Mouse (Mus musculus): ENCODE results near the gene Ntn5. TPM values are rescaled to one million over a fixed set of nuclear protein-coding genes. Genes with fewer than 3 reads are reported as not detected.
A peak's percentile ranks its signal among the peaks of the same experiment; 100 is the strongest.

Ntn5 gene
- total and polyA plus RNA-seq, 3 experiments: 0.08 to 0.57 TPM; not detected in 1

DNA sequence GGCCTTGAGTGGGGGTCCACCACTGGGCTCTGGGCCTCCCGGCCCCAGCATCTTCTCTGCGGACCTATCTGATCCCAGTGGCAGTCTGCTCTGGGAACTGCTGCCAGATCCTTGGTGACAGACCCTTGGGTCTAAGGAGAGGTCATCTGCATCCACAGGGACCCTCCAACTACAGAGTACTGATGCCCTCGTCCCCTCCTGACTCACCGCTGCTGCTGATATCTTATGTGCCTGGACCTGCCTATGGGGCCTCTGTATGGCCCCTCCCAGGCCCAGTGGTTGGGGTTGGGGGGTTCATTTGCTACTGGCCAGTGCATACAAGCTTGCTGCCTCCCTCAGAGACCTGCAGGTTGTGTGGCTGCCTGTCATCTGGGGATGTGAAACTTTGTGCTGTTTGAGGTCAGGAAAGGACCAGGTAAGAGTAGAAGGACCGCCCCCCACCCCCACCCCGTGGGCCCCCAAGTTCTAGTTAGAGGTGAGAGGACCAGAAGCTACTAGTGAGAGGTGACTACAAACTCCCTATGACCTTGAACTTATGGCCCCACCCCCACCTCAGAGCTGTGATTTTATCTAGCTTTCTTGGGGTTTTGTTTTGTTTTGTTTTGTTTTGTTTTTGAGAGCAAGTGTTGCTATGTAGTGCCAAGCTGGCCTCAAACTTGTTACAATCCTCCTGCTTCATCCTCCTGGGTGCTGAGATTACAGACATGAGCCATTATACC is 38.8 kb upstream of the Ntn5 start (continued):
- TF ChIP-seq KAT2A (IDR thresholded peaks at IDR 0.05; ENCODE audit: insufficient replicate concordance, low read length) (no peak), POLR2A (IDR thresholded peaks at IDR 0.05; ENCODE audit: low read depth, low read length) (no peak), MXI1 (IDR thresholded peaks at IDR 0.05; ENCODE audit: low read depth, low read length) (0 out of 2 replicates have a peak, but pooled peaks have one; percentile 32), JUND (conservative IDR thresholded peaks at IDR 0.05; ENCODE audit: low read depth, low read length) (no peak), CTCF (conservative IDR thresholded peaks at IDR 0.05 in 1 of 2, IDR thresholded peaks at IDR 0.05 in 1 of 2; ENCODE audit: low read depth in 2 of 2, low read length in 2 of 2) (no peak), NELFE (IDR thresholded peaks at IDR 0.05; ENCODE audit: low read depth, low read length) (no peak), ZMIZ1 (IDR thresholded peaks at IDR 0.05; ENCODE audit: low read depth, low read length) (0 out of 2 replicates have a peak, but pooled peaks have one; percentile 32), UBTF (IDR thresholded peaks at IDR 0.05; ENCODE audit: low read depth, low read length) (no peak), ZNF384 (IDR thresholded peaks at IDR 0.05; ENCODE audit: low read depth, low read length) (no peak), TCF12 (IDR thresholded peaks at IDR 0.05; ENCODE audit: low read depth, low read length) (no peak), GABPA (IDR thresholded peaks at IDR 0.05; ENCODE audit: insufficient replicate concordance, low read depth, low read length) (no peak), EP300 (IDR thresholded peaks at IDR 0.05; ENCODE audit: low read length) (0 out of 2 replicates have a peak, but pooled peaks have one; percentile 29), TBP (conservative IDR thresholded peaks at IDR 0.05; ENCODE audit: low read depth, low read length) (no peak), SIN3A (IDR thresholded peaks at IDR 0.05; ENCODE audit: low read length) (no peak)

GRCm38 (mm10) chr7:45645591-45645971 is 38.2 kb upstream of the Ntn5 start:
- in situ Hi-C loops (cut with MboI; ENCODE audit: low pct_ligation_motif_present, low pct_unique_long_range_greater_than_20kb, low sequenced_read_pairs) (no loop called here), dilution Hi-C loops (cut with MboI; ENCODE audit: extremely low pct_ligation_motif_present, extremely low pct_unique_long_range_greater_than_20kb, low sequenced_read_pairs) (no loop called here)
- Histone ChIP-seq H3K27me3 (replicated peaks) (no peaks in the 10 kb centered on the region), H3K4me1 (ENCODE audit: control insufficient read depth in 1 of 2, insufficient read depth in 2 of 2) (peaks cover 33 to 70% of the 10 kb centered on the region in 2 experiments), H3K36me3 (replicated peaks in 1 of 2; ENCODE audit: control insufficient read depth in 1 of 2, insufficient read depth in 1 of 2, low read length in 1 of 2) (no peaks in the 10 kb centered on the region), H3K27ac (ENCODE audit: insufficient read depth, low read depth) (peak overlapping the region; percentile 39; the same call in 1 of the 2 replicates), H3K9me3 (replicated peaks; ENCODE audit: low read length) (no peaks in the 10 kb centered on the region), H3K4me2 (ENCODE audit: insufficient read depth, low read depth, poor library complexity, severe bottlenecking) (peak overlapping the region; percentile 50; the same call in 1 of the 2 replicates), H3K9ac (ENCODE audit: insufficient read depth, low read depth) (0 out of 2 replicates have a peak overlapping the region, but pooled peaks have one; percentile 30), H3K79me2 (replicated peaks; ENCODE audit: control insufficient read depth, extremely low read depth, insufficient read depth, poor library complexity, severe bottlenecking) (no peaks in the 10 kb centered on the region), H3K4me3 (replicated peaks in 1 of 3; ENCODE audit: low read depth in 2 of 3, low read length in 2 of 3, poor library complexity in 1 of 3) (no peak overlapping the region)
- TF ChIP-seq RCOR1 (conservative IDR thresholded peaks at IDR 0.05; ENCODE audit: low read depth, low read length) (no peak), MYC (IDR thresholded peaks at IDR 0.05; ENCODE audit: low read depth, low read length) (no peak), UBTF (IDR thresholded peaks at IDR 0.05; ENCODE audit: low read depth, low read length) (no peak), MAX (IDR thresholded peaks at IDR 0.05; ENCODE audit: low read length) (peak; percentile 15; the same call in 1 of the 2 replicates), MEF2A (IDR thresholded peaks at IDR 0.05; ENCODE audit: borderline replicate concordance, low read depth, low read length) (no peak), TCF12 (IDR thresholded peaks at IDR 0.05; ENCODE audit: low read depth, low read length) (peak; percentile 38; the same call in 1 of the 2 replicates), ETS1 (conservative IDR thresholded peaks at IDR 0.05; ENCODE audit: low read depth, low read length) (peak; percentile 47; the same call in 1 of the 2 replicates), CHD2 (IDR thresholded peaks at IDR 0.05; ENCODE audit: low read length) (peak; percentile 34; the same call in 1 of the 2 replicates), PAX5 (IDR thresholded peaks at IDR 0.05; ENCODE audit: low read length) (no peak), ELF1 (IDR thresholded peaks at IDR 0.05; ENCODE audit: low read depth, low read length) (0 out of 2 replicates have a peak, but pooled peaks have one; percentile 22), BHLHE40 (IDR thresholded peaks at IDR 0.05; ENCODE audit: low read depth, low read length) (peak; percentile 83), POLR2A (IDR thresholded peaks at IDR 0.05; ENCODE audit: low read depth, low read length) (peak; percentile 36; the same call in 1 of the 2 replicates)
- DNase-seq (ENCODE audit: extremely low read depth): peak; percentile 61

All from CH12.LX (cell line).